Mouse (Mus musculus) ovary, postnatal 36 days (tissue): ENCODE results near the gene Sim2.

Experiments
- DNase-seq: peaks from one replicate; pipeline ENCODE4 v3.0.0; 2022; ENCODE audit warnings: low spot score, mixed read lengths

Sim2 gene

DNA sequence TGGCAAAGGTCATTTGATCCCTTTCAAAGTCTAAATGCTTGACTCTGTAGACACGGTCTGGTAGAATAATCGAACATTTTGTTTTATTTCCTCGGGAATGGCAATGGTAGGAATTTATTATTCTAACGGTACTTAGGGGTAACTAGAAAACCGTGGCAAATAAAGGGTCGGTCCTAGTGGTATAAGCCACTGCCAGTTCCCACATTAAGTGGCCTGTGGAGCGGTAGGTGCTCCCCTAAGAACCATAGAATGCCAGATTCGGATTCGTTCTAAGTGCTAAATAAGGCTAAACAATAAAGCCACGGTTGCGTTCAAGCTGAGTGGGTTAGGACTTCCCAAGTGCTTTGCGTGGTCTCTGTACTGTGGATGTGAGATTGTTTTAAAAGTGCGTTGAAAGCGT is 11.7 kb downstream of the Sim2 start:
- no peak for DNase-seq

DNA sequence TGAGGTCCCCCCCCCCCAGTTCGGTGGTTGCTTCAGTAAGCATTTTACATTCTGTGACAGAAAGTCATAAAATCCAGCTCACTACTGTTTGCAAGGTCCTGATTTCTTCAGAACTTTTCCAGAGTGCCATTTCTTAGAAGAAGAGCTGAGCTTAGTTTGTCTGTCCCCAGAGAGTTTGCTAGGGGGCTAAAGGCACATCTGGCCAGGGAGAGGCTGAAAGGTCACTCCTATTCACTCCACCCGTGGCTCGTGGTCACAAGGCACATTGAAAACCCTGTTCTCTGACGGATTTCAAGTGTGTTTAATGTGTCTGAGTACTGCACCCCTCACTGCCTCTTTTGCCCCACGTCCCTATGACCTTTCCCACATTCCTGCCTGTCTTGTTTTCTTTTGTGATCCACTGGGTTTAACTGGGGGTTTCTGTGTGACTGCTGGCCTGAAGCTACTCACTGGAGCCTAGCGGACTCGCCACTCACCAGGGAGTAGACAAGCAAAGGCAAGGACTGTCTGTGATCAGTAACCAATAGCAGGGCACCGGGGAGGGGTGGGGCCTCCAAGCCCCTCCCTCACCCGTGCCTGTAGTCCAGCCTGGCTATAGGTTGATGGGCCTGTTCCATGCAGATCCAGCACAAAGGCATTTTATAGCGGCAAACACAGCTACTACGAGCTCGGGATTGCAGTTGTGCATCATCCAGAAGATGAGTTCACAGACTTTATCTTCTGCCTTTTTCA is 13.2 kb downstream of the Sim2 start:
- DNase-seq, result no peak

DNA sequence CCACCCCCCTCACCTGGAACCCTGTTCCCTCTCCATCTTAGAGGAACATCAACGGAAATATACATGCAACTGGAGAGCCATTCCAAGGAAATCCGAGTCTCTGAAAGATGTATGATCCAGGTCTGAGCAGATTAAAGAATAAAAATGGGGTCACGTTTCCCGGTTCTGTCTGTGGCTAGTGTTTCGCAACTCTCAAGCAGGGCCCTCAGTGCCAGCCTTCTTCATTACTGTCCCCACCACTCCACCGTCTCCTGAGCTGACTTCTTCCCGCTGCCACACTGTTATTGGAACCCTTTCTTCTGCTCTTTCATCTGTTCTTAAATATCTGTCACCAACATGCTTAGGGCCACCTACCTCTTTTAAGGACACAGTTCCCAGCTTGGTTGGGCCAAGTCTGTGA is 28.4 kb downstream of the Sim2 start:
- DNase-seq, result no peak

DNA sequence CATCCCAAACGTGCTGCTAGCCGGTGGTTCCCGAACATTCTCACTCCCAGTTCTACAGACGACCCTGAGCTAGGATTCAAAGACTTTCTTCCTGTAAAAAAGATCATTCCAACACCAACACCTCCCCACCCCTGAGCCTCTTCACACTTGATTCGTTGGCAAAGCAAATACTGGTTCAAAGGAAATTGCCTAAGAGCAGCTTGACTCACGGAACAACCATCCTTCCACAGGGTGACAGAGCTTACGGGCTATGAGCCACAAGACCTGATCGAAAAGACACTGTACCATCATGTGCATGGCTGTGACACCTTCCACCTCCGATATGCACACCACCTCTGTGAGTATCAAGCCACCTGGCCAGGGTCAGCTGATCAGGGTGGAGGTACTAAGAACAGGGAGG is 30.0 kb downstream of the Sim2 start:
- no peak for DNase-seq

DNA sequence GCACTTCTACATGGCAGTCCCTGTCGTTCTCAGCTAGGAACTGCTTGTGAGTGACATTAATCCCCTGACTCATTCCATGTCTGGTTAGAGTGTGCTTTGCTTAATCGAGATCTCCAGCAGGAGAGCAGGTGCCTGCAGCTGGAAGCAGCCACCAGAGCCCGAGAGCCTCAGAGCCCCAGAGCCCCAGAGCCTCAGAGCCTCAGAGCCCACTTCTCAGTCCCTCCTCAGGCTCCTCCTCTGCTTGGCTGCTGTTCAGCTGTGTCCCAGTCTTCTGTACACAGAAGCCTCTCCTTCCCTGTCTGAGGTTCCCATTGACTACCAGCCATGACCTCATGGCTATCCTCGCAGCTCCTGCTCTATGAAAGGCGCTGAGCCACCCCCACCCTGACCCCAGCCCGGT is 32.6 kb downstream of the Sim2 start:
- DNase-seq, result no peak

DNA sequence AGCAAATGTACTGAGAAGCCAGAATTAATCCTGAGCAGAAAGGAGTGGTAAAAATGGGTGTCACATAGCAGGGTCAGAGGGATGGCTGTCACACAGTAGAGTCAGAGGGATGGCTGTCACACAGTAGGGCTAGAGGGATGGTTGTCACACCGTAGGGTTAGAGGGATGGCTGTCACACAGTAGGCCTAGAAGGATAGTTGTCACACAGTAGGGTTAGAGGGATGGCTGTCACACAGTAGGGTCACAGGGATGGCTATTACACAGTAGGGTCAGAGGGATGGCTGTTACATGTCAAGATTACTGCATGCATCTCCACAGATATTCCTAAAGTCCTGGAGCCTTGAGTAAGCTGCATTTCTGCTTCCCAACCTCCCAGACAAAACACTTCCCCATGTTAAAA is 33.7 kb downstream of the Sim2 start:
- DNase-seq, result no peak

DNA sequence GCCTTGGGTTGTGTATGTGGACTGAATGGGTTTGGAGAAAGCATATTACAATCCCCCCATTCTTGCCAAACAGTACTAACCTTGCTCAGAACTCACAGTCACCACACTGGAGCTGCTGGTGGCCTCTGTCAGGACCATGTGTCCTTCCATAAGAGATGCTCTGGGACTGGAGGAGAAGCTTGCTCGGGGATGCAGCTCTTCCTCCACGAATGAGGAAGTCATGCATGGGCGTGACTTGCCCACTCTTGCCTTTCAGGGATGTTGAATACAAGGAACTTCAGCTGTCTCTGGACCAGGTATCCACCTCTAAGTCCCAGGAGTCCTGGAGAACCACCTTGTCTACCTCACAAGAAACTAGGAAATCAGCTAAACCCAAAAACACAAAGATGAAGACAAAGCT is 37.6 kb downstream of the Sim2 start:
- no peak for DNase-seq

DNA sequence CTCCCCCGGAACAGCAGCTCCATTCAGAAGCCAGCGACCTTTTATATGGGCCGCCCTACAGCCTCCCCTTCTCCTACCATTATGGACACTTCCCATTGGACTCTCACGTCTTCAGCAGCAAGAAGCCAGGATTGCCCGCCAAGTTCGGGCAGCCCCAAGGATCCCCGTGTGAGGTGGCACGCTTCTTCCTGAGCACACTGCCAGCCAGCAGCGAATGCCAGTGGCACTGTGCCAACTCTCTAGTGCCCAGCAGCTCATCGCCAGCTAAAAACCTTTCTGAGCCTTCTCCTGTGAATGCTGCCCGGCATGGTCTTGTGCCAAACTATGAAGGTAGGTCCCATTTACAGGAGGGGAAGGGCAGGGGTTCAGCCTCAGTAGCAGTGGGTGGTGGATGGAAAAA is 38.5 kb downstream of the Sim2 start:
- peak; percentile 41 for DNase-seq

DNA sequence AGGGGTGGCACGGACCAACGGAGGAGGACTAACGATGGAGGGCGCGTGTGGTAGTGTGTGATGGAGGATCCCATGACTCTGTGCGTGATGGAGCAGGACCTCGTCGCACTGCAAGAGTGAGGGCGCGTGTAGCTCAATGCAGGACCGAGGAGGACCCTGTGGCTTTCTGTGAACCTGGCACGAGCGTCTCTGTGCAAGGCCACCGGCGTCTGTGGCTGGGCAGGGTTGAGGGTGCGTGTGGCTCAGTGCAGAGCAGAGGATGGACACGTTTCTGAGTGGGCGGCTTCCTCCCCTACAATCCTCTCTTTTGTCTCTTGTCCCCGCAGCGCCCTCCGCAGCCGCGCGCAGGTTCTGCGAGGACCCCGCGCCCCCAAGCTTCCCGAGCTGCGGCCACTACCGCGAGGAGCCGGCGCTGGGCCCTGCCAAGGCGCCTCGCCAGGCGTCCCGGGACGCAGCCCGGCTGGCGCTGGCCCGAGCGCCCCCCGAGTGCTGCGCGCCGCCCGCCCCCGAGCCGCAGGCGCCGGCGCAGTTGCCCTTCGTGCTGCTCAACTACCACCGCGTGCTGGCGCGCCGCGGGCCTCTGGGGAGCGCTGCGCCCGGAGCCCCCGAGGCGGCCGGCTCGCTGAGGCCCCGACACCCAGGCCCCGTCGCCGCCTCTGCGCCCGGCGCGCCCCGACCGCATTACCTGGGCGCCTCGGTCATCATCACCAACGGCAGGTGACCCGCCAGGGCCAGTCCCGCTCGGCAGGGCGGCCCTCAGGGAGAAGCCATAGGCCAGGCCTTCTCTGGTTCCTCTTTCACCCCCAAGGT is 40.6 kb downstream of the Sim2 start:
- peak; percentile 9 for DNase-seq

DNA sequence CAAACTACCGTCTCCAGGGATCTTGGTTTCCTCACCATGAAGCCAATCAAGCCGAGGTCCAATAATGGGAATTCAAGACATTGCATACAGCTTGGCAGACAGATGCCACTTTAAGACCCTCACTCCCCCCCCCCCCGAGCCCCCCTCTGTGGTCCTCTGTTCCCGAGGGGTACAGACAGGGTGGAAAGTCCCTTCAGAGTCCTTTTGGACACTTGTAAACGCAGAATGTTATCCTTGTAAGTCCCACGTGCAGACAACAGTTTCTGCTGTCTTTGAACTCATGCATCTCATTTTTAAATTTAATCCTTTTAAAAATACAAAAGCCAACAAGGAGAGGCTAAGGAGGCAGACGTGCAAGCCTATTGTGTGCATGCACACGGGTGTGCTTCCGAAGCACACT is 41.5 kb downstream of the Sim2 start:
- no peak for DNase-seq

DNA sequence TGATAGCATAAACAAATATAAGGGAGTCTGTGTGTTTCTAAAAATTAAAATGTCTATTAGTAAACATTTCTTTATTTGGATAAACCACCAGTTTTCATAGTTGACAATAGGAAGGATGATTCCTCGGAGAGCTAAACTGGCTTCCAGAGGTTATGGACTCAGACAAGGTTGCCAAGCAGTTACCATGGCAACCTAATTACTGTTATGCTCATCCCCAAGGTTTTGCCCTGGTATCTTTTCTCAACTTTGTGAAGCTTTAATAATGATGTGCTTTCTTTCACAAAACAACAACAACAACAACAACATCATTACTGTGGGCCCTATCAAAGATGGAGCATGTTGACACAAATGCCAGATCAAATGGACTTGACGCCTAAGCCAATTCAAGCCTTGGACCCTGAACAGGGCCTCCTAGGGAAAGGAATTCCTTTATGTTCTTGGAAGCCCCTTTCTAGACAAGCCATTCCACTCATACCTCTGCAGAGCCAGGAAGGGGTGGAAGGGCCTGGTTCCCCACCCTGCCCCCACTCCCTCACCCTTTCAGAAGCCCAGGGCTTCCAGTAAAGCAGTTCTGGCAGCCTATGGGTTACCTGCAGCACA is 43.6 kb downstream of the Sim2 start:
- no peak for DNase-seq

DNA sequence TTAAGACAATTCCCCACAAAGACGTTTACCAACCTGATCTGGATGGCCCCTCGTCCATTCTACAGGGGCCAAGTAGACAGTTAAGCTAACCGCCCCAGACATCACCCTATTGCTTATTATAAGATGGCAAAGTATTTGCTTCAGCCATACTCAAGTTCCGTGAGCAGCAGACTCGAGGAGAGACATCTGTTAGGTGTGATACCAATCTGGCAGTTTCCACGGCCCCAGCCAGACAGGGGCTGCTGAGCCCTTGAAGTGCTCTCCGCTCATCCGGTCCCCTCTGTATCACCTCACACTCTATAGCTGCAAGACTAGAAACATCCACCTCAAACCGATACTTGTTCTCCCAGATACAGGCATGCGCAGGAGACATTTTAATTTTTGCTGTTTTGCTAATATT is 49.5 kb downstream of the Sim2 start:
- DNase-seq, result no peak

DNA sequence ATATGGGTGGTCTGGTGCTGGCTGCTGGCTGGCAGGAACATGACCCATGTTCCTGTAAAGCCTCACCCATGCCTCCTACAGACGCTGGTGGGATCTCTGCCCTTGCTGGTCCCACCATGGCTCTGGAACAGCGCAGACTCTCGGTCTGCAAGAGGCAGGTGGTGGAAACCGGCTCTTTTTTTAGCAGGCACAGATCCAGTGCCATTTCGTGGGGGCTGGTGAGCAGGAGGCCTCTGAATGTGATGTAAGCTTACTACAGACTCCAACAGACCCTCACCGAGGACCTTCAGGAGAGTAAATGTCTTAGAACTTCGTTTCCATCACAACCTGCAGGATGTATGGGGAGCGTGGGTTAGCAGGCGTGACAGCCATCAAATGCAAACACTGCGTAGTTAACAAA is 56.0 kb downstream of the Sim2 start:
- DNase-seq, result no peak

DNA sequence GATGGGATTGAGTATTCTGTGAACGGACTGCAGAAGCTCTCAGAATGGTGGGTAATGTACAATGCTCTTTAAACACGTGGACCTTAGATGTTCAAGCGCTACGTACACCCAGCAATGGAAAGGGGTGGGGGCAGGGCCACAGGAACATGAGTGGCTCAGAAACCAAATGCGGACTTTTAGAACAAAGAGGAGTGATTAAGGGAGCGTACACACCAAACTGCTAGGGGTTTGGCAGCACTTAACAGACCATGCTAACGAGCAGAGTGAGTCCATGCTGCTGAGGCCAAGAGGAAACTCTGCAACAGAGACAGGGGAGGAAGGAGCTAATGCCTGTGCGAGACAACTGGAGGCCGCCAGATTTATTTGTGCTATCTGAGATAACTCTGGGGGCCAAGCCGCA is 58.6 kb downstream of the Sim2 start:
- no peak for DNase-seq

DNA sequence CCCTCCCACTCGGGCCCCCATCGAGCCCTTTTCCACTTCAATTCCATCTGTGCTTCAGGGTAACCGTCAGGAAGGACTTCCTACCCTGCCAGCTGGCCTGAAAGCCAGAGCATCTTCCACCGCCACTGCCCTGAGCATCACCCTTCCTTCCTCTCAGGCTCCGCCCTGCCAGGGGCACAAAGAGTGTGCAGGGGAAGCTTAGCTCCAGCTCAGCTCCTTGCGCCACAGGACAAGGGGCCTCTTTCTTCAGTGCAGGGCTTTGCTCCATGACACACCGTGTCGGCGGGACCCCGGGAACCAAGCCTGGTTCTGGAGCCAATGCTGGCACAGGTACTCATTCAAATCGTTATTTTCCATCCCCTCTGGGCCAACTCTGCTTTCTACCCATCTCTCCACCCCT is 63.4 kb downstream of the Sim2 start:
- no peak for DNase-seq

DNA sequence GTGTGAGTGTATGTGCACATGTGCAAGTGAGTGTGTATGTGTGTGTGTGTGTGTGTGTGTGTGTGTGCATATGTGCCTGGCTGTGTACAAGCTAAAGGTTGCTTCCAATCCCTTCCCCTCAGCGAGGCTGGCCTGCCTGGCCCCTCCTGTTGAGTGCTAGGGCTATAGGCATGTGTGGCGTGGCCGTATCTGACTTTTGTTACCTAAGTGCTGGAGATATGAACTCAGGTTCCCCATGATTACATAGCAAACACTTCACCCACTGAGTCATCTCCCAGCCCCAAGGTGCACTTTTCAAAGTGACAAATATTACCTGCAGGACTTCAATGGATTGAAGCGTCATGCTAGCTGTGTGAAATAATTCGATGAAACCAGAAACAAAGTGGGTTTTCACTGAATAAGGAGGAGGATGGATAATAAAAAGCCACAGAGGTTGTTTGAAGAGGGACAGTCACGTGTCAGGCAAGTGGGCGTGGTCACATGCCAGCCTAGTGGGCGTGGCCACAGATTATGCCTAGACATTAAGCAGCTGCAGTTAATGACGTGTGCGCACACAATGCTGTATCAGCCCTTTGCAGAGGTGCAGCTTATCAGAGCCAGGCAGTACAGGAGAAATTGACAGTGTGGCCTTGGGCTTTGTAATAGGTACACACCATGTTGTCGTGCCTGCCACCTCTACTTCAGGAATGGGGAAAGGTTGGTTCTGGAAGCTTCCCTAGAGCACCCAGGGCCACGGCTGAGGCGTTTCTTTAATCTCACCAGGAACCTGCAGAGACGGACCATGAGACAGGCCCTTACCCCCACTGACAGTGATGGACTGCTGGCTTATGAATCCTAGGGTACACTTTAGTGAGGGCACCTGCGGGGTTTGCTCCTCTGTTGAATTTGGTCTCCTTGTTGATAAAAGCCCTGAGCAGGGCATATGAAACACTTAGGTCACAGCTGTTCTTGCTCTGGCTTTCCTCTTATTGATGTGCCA is 65.7 kb downstream of the Sim2 start:
- DNase-seq, result no peak

DNA sequence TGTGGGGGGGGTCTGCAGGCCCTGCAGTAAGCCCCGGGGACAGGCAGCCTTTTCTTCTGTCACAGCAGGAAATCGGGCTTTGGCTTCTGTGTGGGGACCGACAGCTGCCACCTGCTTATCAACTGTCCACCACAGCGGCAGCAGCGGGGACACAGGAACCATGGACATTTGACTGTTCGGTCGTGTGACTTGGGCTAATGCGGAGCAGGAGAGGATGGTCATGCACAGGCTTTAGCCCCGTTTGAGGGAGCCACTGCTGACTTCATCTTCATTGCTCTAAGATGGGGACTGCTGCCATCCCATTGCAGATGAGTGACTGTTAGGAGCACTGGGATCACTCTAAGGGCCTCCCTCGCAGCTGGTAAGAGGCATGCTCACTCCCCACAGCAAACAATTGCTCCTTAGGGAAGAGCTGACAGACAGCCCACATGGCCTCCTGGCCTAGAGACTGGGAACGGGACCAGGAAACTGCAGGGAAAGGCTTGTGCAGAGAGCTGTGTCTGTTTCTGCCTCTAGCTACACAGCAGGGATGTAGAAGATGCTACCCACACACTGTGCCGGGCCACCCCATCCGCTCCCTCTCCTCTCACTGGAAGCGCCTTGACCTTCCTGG is 70.4 kb downstream of the Sim2 start:
- DNase-seq, result no peak

DNA sequence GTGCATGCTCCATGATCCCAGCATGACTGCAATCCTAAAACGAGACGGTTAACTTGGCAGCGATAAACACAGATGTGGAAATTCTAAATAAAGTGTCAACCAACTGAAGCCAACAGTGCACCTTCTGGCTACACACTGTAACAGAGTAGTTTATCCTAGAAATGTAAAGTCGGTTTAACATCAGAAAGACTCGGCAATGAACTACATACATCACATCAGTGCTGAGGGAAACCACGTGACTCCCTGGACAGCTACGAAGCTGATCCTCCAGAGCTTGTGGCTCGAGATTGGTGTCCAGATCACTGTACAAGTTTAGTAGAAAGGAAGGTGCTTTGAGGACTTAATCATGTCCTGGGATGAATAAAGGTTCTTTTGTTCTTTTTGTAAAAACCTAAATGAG is 73.1 kb downstream of the Sim2 start:
- DNase-seq, result no peak

DNA sequence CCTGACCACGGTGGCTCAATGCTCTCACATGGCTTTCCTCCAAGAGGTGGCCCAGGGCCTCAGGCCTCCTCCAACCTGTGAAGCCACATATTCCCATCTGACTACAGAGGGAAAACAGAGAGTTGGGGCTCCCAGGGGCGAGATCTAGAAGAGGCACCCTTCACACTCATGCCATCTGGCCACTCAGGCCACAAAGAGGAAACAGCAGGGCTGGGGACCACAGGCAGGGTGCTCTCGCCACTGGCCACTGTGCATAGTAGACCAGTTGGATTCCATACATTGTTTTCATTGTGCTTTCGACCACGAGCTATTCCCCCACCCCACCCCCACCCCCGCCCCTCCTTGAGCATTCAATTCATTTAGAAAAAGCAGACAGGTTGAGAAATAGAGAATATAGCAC is 77.3 kb downstream of the Sim2 start:
- DNase-seq, result no peak

DNA sequence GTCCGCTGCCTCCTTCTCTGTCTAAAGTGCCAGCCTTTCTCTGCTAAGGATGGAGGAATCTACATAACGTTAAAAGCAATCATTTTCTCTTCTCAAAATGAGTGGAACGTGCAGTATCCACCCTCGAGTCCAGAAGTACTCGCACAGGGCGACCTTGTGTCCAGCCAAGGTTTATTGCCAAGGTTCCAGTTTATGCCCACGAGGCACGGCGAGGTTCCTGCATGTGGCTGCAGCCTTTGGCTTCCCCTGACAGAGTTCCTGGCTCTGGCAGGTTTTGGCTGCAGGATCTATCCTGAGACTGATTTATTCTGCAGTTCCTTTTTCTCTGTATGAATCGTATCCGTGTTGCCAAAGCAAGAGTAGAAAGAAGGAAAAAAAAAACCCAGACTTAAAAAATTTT is 78.3 kb downstream of the Sim2 start:
- DNase-seq, result peak; percentile 21

DNA sequence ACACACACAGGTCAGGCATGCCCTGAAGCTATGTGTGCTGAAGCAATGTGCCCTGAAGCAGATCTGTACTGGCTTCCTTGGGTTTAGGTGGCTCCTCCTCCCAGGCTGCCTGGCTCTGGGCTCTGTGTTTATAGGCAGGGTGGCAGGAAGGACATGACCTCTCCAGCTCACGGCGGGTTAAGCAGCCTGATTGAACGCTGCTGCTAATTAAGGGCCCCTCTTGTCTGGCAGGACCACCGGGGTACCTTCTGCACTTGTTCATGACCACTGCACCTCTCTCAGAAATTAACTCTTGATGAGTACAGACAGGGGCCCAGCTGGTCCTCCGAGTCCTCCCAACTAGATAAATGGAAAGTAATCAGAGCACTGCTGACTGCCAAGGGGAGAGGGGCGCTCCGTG is 79.5 kb downstream of the Sim2 start:
- no peak for DNase-seq

DNA sequence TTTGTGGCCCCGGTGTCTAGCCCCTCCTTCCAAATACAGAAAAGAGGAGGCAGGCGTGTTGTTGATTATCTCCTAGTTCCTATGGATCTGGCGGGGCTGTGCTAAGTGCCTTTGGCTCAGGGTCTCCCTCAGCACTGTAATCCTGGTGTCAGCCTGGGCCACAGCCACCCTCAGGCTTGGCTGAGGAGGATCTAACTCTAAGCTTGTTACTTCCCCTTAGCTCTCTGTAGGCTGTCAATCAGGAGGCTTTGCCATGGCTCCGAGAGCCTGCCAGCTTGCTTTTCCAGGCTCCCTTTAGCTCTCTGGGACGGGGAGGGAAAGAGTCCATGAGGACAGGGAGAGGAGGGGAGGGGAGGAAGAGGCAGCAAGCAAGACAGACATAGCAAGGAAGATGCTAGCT is 80.2 kb downstream of the Sim2 start:
- DNase-seq, result no peak
